Mouse (Mus musculus) liver, postnatal 0 days (tissue): ENCODE measurements around the gene Stx8. TPM values are rescaled to one million over a fixed set of nuclear protein-coding genes. Genes with fewer than 3 reads are reported as not detected.

Experiments used
- ATAC-seq: fragments of 200-750 bp; cut with Nextera tagmentation; 2 replicates; pipeline ENCODE4 v1.8.0; 2017; ENCODE audit warnings: mild to moderate bottlenecking, moderate library complexity
- DNase-seq: peaks from one replicate; pipeline ENCODE4 v3.0.0-alpha.2; 2016
- H3K27ac ChIP-seq: fragments of 300-500 bp; sonication (generic); 2 replicates; pipeline ENCODE4 v1.5.1; 2014; ENCODE audit warnings: antibody characterized with exemption, moderate library complexity, mild to moderate bottlenecking, low read depth
- H3K27me3 ChIP-seq: fragments of 300-500 bp; sonication (generic); 2 replicates; pipeline ENCODE4 v1.6.1; 2014; ENCODE audit warnings: low read length, control low read depth, mixed read lengths; ENCODE audit not compliant: insufficient read depth
- H3K36me3 ChIP-seq: fragments of 300-500 bp; sonication (generic); replicated peaks from 2 replicates; pipeline ENCODE4 v1.6.1; 2014; ENCODE audit warnings: mild to moderate bottlenecking, control low read depth, low read length, moderate library complexity, mixed read lengths; ENCODE audit not compliant: insufficient read depth
- H3K4me1 ChIP-seq: fragments of 300-500 bp; sonication (generic); 2 replicates; pipeline ENCODE4 v1.6.1; 2014; ENCODE audit warnings: antibody characterized with exemption, mild to moderate bottlenecking, control low read depth; ENCODE audit not compliant: insufficient read depth
- H3K4me2 ChIP-seq: fragments of 300-500 bp; sonication (generic); 2 replicates; pipeline ENCODE4 v1.6.1; 2014; ENCODE audit warnings: low read depth, mild to moderate bottlenecking, low read length, moderate library complexity, mixed read lengths
- H3K4me3 ChIP-seq: fragments of 300-500 bp; sonication (generic); 2 replicates; pipeline ENCODE4 v1.5.1; 2014; ENCODE audit warnings: low read depth, low read length
- H3K9ac ChIP-seq: fragments of 300-500 bp; sonication (generic); replicated peaks from 2 replicates; pipeline ENCODE4 v1.6.1; 2014; ENCODE audit warnings: mild to moderate bottlenecking, moderate library complexity
- H3K9me3 ChIP-seq: fragments of 300-500 bp; sonication (generic); 2 replicates; pipeline ENCODE4 v1.6.1; 2016; ENCODE audit warnings: mild to moderate bottlenecking, control low read depth, low read length, mixed read lengths
- CTCF ChIP-seq: sonication (generic); IDR thresholded peaks from 2 replicates; pipeline ENCODE4 v1.5.1; 2016; ENCODE audit warnings: antibody characterized with exemption, low read depth
- EP300 ChIP-seq: IDR thresholded peaks from 2 replicates; pipeline ENCODE4 v1.6.1; 2016; ENCODE audit warnings: antibody characterized with exemption, low read depth, mild to moderate bottlenecking
- WGBS: fragments of 180-500 bp; shearing (Covaris S2); extraction: QIAGEN DNeasy Blood & Tissue Kit; methylation state at CpG from one replicate; pipeline ENCODE4 v1.1.7; 2014; ENCODE audit not compliant: insufficient replicate concordance; 5-methylcytosine and 5-hydroxymethylcytosine counted together
- microRNA-seq: library from miRNA; unstranded; fragments of <30 nt; microRNA quantifications from one replicate; pipeline ENCODE4, GENCODE M21; 2016
- polyA plus RNA-seq: library from polyadenylated mRNA; unstranded; fragments of >200 nt; fragmentation: Nextera tagmentation; extraction: Ambion mirVana; gene quantifications from 2 replicates; pipeline ENCODE4 v1.2.1, GENCODE M21; 2015

Stx8 gene
- polyA plus RNA-seq, 1 experiment from 2014 or later = 27.4 TPM

DNA sequence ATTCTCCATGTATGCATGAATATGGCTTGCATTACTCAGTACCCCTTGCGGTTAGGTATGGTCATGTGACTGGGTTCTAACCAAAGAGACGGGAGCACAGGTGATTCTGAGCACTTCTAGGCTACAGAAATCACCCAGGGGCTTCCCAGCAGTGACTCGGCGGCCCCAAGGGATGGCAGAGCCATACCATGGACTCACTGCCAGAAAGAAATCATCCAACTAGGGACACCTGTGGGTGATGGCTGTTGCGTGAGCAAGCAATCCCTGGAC is 278.9 kb downstream of the Stx8 start:
- TF ChIP-seq CTCF (no peak), EP300 (no peak)
- Histone ChIP-seq H3K27me3 (no peaks in the 10 kb centered on the region), H3K4me3 (no peak overlapping the region), H3K27ac (no peak overlapping the region), H3K4me2 (no peak overlapping the region), H3K9me3 (no peaks in the 10 kb centered on the region), H3K36me3 (no peaks in the 10 kb centered on the region), H3K9ac (no peak overlapping the region), H3K4me1 (no peaks in the 10 kb centered on the region)
- ATAC-seq (no peak), DNase-seq (no peak)
- WGBS = 73% methylated on average over 5 of the region's 5 CpGs

DNA sequence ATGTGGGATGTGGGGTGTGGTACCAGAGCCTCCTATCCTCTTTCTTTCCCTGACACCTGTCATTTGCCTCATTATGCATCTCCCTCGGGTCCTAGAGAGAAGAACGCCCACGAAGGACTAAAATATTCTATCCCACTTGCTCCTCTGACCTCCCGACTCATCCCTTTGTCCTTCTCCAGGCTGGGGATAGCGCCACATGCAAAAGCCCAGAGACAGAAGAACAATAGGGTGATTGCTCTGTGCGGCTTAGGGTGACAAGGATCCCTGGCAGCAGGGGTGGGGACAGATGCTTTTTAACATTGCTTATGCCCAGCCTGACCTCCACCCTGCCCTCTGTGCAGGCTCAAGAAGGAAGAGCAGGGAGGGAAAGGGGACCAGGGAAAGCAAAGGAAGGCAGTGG is 281.9 kb downstream of the Stx8 start:
- DNase-seq (no peak), ATAC-seq (no peak)
- 44% methylated on average over 6 of the region's 6 CpGs for WGBS
- no peaks in the 10 kb centered on the region for H3K36me3 ChIP-seq
- H3K9me3 ChIP-seq = no peaks in the 10 kb centered on the region
- TF ChIP-seq CTCF (no peak), EP300 (no peak)
- H3K4me1 ChIP-seq = no peaks in the 10 kb centered on the region
- H3K4me2 ChIP-seq = no peak overlapping the region
- no peak overlapping the region for H3K27ac ChIP-seq
- no peaks in the 10 kb centered on the region for H3K27me3 ChIP-seq
- H3K9ac ChIP-seq = no peak overlapping the region
- H3K4me3 ChIP-seq = no peak overlapping the region

DNA sequence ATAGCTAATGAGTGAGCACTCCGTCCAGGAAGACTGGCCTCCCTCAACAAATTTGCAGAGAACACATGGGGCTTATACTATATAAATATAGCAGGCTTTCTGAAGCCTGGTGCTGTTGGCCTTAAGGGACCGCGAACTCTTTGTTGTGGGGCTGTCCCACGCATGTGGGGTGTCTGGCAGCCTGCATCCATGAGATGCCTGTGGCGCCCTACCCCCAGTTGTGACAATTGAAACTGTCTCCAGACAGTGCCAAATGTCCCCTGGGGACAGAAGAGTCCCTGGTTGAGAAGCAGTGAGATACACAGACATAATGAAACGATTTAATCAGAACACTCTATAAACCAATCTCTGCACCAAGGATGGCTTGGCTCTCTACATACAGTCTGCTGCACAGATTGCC is 284.1 kb downstream of the Stx8 start:
- WGBS = 76% methylated on average over 6 of the region's 6 CpGs
- Histone ChIP-seq H3K9ac (no peak overlapping the region), H3K27me3 (no peaks in the 10 kb centered on the region), H3K27ac (no peak overlapping the region), H3K4me1 (no peaks in the 10 kb centered on the region), H3K9me3 (no peaks in the 10 kb centered on the region), H3K4me2 (no peak overlapping the region), H3K4me3 (no peak overlapping the region), H3K36me3 (no peaks in the 10 kb centered on the region)
- ATAC-seq = no peak
- TF ChIP-seq CTCF (no peak), EP300 (no peak)
- no peak for DNase-seq

DNA sequence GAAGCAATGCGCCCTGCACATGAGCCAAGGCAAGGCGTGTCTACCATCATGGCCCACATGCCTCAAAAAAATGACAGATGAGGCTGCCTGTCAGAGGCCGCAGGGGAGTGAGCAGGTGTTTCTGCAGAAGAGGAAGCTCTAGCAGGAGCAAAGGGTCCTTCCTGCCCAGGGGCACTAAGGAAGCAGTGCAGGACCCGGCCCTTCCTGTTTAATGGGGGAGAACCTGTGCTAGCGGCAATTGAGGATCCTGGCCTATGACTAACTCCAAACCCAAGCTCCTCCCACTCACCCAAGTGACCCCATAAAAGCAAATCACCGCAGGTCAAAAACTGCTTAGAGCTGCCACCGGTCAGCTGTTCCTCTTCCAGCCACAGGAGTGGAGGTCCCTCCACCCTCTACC is 287.5 kb downstream of the Stx8 start:
- H3K36me3 ChIP-seq = no peaks in the 10 kb centered on the region
- no peak for DNase-seq
- WGBS = 36% methylated on average over 7 of the region's 7 CpGs
- no peak overlapping the region for H3K9ac ChIP-seq
- no peak overlapping the region for H3K4me2 ChIP-seq
- no peak overlapping the region for H3K27ac ChIP-seq
- no peak for TF ChIP-seq CTCF
- no peak for TF ChIP-seq EP300
- no peak for ATAC-seq
- no peaks in the 10 kb centered on the region for H3K4me1 ChIP-seq
- H3K9me3 ChIP-seq = no peaks in the 10 kb centered on the region
- H3K4me3 ChIP-seq = no peak overlapping the region
- no peaks in the 10 kb centered on the region for H3K27me3 ChIP-seq

Small RNA genes lying within 50 kb of the gene (microRNA-seq; reads per million reads assigned to microRNA genes)
- gene Mir6406 = not detected

Other genes with a start within 250 kb of the Stx8 start
- gene Glp2r, start 195.0 kb upstream of the Stx8 start, polyA plus RNA-seq = 0.02 TPM in 1 of 2 replicates, not detected in the other
- gene Gsg1l2, start 191.6 kb upstream of the Stx8 start, polyA plus RNA-seq = not detected in 2 replicates
- gene Dhrs7c, start 168.0 kb upstream of the Stx8 start, polyA plus RNA-seq = 0.95 TPM in 1 of 2 replicates, not detected in the other
- not detected in 2 replicates for gene Usp43, start 44.0 kb upstream of the Stx8 start, polyA plus RNA-seq
- gene Cfap52, start 542 bp upstream of the Stx8 start, polyA plus RNA-seq = not detected in 2 replicates